Mouse (Mus musculus): Measurements from ENCODE around the gene Zdhhc20.
A peak's percentile ranks its signal among the peaks of the same experiment; 100 is the strongest.
"Not testable (repeated sequence)": the region's sequence is repeated elsewhere in the genome, so short reads cannot be mapped to it uniquely, and the experiment has no call there.

Zdhhc20 gene

DNA sequence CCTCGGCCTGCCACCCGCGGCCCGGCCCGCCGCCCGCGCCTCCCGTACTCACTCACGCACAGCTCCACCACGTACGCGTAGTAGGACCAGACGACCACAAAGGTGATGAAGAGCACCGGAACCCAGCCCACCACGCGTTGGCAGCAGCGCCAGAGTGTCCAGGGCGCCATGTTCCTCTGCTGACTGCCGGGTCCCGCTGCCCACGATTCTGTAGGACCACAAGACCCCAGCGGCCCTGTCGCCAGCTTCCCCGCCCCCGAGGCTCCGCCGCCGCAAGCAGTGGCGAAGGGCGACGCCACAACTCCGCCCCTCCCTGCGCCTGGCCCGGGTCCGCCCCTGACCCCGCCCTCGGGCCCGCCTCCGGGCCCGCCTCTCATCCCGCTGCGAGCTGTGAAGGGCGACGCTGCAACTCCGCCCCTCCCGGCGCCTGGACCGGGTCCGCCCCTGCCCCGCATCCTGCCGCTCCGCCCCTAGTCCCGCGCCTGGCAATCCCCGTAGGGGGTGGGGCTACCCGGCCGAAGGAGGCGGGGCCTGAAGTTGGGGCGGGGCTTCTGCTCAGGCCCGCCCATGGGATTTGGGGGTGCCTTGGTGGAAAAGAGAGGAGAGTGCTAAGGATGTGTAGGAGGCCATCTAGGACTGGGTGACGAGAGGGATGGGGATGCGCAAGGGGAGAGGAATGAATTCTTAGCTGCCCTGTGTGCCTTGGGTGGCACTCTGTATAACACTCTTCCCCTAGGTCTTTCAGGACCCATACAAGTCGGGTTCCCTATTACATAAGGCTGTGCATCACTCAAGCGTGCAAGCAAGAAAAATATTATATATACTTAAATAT is at the start of gene Zdhhc20:
TSS of gene Zdhhc20 (minus strand) at position 266 of the 832 bp plus-strand sequence.
- peak; percentile 91 to 97 for DNase-seq (ENCODE audit: low spot score in 2 of 2)

DNA sequence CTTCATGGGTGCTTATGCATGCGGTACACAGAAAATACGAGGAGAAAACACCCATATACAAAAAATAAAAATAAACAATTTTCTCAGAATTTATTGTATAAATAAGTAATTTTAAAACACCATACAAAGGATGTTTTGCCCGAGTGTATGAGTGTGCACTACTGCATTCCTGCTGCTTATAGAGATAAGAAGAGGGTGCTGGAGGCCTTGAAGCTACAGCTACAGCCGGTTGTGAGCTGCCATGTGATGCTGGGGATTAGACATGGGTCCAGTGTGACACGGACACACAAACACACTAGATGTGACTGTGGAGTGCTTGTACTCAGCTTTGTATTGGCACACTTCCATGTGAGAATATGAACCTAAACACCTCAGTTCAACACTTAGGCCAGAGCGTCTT is 47.2 kb upstream of the Zdhhc20 start:
- no peak for DNase-seq (ENCODE audit: low spot score in 2 of 2)

DNA sequence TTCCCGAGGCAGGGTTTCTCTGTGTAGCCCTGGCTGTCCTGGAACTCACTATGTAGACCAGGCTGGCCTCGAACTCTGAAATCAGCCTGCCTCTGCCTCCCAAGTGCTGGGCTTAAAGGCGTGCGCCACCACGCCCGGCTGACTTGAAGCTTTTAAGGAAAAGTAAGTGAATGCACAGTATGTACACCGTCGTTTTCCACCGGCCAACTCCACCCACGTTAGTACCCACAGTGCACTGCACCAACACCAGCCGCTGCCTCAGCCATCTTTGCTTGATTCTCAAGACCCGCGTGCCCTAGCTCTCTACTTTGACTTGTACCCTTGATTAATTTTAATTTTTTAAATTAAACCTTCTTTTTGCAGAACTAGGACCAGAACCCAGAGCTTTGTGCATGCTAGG is 44.6 kb upstream of the Zdhhc20 start:
- DNase-seq (ENCODE audit: low spot score in 2 of 2): no peak

DNA sequence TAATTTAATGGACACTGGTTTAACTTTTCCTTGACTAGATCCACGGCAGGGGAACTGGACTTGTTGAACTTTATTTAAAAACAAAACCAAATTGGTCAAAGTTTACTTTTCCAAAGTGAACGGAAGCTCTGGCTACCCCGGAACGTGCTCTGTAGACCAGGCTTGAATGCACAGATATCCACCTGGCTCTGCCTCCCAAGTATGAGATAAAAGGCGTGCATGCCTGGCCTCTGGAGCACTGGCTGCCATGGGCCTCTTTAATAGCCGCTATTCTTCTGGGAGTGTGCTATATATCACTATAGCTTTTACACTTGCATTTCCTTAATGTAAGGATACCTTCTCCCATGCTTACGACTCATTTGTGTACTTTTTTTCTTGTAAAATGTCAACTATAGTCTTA is 43.5 kb upstream of the Zdhhc20 start:
- no peak for DNase-seq (ENCODE audit: low spot score in 2 of 2)

DNA sequence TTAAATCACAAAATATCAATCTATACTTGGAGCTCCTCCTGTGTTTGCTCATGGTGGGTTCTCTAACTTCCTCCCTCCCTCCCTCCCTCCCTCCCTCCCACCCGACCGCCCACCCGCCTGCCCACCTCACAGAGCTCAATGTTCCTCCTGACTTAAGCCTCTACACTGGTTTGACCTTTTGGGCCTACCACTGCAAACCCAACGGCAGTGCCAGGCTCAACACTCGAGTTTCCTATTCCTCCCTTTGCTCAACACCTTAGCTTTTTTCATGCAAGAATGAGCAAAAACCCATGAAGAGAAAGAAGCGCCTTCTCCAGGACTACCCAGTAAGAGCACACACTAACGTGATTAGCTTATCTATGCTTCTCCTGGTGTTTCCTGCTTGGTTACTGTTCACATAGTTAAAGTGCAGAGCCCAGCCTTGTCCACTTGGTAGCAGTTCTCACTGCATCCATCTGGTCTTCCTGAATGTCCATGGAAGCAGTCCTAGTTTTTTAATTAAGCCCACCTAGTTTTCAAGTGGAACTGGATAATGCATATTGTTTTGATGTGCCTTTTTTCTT is 42.9 kb upstream of the Zdhhc20 start:
- DNase-seq (ENCODE audit: low spot score in 2 of 2): no peak

DNA sequence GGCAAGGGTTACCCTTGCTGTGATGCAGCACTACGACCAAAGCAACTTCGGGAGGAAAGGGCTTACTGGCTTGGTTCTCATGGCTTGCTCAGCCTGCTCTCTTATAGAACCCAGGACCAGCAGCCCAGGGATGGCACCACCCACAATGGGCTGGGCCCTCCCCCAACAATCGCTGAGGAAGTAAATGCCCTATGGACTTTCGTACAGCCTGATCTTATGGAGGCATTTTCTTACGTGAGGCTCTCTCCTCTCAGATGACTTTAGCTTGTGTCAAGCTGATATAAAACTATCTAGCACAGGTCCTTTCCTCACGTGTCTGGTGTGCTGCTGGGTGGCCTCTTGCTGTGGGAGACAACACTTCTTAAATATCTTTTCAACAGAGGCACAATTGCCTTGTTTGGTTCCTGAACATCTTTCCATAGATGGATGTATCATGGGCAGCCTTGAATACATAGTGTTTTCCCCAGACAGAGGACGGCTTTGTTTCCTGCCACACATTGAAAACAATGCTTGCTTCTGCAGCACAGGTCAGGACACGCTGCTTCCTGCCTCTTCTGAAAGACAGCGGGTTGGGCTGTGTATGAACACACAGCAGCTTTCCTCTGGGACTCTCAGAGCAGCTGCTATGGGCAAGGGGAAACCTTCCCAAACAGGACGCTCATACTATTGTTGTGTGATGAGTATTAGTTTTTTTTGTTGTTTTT is 31.5 kb upstream of the Zdhhc20 start:
- peak in 1 of 2 experiments; percentile 33 for DNase-seq (ENCODE audit: low spot score in 2 of 2)

DNA sequence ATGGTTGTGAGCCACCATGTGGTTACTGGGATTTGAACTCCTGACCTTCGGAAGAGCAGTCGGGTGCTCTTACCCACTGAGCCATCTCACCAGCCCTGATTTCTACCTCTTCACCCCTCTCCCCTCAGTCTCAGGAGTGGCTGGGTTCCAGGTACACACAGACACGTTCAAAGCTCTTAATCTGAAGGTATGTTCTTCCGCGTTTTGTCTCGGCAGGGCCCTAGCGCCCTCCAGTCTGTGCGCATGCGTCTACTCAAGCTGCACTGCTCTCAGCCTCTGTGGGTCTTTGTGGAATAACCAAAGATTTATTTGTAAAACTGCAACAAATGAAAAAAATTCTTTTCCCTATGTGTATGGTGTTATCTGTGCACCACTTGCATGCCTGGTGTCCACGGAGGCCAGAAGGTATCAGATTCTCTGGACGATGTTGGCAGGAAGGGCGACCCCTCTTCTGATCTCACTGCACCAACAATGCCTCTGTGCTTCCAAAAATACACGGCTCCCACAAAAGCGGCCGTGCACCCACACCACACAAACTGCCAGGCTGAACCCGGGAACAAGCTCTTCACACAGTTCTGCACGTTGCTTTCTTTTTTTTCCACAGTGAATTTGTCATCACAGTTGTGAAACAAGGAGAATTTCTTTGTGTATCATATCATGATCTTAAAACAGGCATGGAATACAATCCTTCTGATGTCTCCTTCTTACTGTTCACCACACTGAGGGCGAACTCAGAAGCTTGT is 30.7 kb upstream of the Zdhhc20 start:
- peak in 1 of 2 experiments; percentile 22 for DNase-seq (ENCODE audit: low spot score in 2 of 2)

DNA sequence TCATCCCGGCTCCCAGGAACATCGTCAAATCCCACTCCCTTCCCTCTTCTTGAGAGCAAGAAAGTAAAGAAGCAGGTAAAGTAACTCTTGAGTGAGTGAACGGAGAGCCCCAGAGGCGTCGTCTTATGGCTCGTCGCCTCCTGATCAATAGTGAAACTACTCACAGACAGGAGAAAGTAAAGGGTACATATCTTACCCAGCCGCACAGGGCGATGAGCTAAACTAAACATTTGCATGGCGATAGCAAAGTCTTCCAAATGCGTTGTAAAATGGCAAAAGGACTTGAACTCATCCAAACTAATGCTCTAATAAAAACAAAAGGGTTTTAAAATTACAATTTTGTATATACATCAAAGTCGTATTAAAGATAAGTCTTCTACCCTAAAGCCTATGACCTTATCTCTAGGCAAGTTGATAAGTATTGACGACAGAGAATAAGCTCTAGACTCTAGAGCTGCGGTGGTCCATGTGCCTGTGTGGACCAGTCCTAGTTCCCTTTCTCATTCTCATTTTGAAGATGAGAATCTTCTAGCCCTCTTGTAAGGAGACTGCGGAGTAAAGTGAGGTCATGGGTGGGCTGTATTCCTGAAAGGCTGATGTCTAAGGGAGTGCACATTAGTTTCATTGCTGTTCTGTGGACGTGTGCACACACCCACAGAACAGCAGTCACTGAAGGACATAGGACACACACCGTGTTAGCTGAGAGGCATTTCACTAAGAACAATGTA is 29.2 kb upstream of the Zdhhc20 start:
- no peak for DNase-seq (ENCODE audit: low spot score in 2 of 2)

DNA sequence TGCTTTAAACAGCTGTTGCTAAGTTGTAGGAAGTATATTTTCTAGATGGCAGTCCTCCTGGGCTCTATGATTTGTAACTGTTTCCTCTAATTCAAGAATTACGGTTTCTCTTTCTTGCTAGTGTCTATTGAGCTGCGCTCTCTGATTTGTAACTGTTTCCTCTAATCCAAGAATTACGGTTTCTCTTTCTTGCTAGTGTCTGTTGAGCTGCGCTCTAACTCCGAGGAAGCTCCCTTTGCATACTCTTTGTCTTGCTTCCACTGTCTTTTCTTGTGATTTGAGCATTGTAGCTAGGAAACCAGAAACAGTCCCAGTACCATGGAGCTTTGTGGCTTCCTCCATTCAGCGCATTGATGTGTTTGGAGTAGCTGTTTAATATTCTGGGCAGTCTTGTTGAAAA is 25.3 kb upstream of the Zdhhc20 start:
- no peak for DNase-seq (ENCODE audit: low spot score in 2 of 2)

DNA sequence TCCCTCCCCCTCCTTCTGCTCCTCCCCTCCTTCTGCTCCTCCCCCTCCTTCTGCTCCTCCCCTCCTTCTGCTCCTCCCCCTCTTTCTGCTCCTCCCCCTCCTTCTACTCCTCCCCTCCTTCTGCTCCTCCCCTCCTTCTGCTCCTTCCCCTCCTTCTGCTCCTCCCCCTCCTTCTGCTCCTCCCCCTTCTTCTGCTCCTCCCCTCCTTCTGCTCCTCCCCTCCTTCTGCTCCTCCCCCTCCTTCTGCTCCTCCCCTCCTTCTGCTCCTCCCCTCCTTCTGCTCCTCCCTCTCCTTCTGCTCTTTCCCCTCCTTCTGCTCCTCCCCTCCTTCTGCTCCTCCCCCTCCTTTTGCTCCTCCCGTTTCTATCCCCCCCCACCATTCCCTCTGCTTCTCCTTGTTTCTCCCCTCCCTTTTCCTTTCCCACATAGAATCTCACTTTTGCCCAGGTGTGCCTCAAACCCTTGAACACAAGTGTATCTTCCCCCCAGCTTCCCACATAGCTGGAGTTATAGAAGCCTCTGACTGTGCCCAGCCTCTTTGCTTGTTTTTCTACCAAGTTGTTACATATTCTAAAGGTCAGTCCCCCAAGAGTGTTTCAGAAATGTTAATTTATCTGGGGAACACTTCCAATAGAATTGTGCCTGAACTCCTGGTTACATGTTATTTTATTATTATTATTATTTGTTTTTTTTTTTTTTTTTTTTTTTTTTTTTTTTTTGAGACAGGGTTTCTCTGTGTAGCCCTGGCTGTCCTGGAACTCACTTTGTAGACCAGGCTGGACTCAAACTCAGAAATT is 22.3 kb upstream of the Zdhhc20 start:
- DNase-seq (ENCODE audit: low spot score in 2 of 2): not testable (repeated sequence)

DNA sequence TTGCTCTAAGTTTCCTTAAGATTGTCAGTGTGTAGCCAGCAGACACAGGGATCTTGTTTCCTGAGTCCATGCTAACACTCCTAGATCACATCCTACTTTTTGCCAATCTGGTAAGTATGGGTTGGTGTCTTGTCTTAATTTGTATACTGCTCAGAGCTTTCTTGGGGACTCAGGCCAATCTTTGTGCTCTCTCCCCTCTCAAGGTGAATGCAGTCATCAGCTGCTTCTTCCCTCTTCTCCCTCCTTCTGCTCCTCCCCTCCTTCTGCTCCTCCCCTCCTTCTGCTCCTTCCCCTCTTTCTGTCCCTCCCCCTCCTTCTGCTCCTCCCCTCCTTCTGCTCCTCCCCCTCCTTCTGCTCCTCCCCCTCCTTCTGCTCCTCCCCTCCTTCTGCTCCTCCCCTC is 21.7 kb upstream of the Zdhhc20 start:
- DNase-seq (ENCODE audit: low spot score in 2 of 2): not testable (repeated sequence)

DNA sequence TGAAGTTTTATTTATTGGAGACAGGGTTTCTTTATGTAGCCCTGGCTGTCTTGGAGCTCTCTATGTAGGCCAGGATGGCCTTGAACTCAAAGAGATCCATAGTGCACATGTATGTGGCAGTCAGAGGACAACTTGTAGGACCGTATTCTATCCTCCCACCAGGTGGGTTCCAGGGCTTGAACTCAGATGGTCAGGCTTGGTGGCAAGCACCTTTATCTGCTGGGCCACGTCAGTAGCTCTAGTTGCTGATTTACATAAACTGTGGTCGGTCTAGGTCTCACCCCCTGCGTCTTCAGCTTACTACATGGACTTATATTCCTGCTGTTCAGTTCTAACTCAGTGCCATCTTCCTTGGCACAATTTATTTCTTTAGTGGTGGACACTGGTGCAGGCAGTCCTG is 21.2 kb upstream of the Zdhhc20 start:
- no peak for DNase-seq (ENCODE audit: low spot score in 2 of 2)

DNA sequence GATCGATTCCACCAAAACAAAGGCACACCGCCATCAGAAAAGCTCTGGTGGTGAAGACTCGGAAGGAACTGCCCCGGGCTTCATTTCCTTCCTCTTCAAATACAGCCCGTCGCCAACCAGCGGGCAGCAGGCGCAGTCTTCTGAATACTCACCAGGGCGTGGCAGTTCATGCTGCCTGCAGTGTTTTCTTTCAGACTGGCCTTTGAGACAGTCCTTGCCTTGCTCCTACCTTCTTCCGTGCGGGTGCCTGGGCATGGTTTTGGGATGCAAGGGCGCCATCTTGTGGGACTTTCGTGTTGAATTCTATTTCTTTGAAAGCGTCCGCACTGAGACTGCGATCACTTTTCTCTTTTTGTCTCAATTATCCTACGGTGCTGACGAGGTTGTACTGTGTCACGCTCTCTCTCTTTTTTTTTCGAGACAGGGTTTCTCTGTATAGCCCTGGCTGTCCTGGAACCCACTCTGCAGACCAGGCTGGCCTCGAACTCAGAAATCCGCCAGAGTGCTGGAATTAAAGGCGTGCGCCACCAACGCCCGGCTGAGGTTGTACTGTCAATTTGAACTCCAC is 20.5 kb upstream of the Zdhhc20 start:
- DNase-seq (ENCODE audit: low spot score in 2 of 2): peak in 1 of 2 experiments; percentile 89

DNA sequence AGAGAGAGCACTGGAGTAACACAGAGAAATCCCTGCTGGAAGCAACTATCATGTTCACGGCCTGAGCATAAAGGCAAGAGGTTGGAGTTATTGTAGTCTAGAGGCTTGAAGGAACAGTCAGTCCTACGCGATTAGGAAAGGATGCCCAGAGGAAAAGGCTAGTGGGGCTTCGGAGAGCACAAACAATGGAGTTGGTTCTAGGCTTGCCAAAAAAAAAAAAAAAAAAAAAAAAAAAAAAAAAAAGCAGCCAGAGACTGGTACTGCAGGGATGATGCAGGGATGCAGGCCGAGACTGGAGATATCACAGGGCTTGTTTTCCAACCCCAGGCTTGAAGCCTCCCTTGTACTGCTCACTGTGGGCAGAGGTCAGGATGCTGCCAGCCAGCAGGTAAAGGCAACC is 19.2 kb upstream of the Zdhhc20 start:
- no peak for DNase-seq (ENCODE audit: low spot score in 2 of 2)

DNA sequence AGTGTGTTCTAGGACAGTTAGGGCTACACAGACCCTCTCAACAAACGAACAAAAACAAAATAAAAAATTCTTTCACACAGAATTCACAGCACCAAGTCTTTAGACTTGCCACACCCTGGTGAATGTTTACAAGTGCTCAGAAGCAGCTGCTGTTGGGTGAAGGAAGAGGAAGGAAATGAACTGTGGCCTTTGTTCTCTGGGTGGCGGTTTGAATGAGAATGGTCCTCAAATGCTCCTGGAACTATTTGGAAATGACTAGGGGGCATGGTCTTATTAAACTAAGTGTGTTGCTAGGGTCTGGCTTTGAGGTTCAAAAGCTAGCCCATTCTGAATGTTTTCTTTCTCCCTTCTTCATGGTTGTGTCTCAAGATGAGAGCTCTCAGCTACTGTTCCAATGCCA is 18.4 kb upstream of the Zdhhc20 start:
- DNase-seq (ENCODE audit: low spot score in 2 of 2): no peak

DNA sequence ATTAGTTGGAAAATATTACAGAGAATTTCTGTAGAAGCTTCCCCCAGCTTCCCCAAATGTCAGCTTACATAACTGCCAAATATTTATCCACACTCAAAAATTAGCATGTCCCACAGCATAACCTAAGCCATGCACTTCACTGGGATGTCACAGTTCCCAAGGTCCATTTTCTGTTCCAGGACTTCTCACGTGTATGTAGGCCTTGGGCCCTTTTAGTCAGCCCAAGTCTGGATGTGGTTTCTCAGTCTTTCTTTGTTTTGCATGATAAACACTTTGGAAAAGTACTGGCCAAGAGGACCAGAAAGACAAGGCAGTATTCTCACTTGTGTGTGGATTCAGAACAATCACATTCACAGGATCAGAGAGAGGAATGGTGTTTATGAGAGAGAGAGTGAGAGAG is 11.9 kb upstream of the Zdhhc20 start:
- DNase-seq (ENCODE audit: low spot score in 2 of 2): no peak

DNA sequence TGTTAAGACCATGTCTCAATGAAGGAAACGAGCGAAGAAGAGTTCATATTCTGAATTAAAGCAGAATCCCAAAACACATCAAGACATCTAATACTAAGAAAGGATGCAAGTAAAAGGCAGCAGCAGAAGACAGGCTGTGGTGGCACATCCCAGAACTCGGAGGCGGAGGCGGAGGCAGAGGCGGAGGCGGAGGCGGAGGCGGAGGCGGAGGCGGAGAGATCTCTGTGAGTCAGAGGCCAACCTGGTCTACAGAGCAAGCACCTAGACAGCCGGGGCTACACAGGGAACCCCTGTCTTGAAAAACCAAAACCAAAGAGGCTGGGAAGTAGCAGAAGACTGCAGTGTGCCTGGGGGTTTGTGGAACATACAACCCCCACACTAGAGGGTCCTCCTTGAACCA is 6.8 kb upstream of the Zdhhc20 start:
- DNase-seq (ENCODE audit: low spot score in 2 of 2): no peak

DNA sequence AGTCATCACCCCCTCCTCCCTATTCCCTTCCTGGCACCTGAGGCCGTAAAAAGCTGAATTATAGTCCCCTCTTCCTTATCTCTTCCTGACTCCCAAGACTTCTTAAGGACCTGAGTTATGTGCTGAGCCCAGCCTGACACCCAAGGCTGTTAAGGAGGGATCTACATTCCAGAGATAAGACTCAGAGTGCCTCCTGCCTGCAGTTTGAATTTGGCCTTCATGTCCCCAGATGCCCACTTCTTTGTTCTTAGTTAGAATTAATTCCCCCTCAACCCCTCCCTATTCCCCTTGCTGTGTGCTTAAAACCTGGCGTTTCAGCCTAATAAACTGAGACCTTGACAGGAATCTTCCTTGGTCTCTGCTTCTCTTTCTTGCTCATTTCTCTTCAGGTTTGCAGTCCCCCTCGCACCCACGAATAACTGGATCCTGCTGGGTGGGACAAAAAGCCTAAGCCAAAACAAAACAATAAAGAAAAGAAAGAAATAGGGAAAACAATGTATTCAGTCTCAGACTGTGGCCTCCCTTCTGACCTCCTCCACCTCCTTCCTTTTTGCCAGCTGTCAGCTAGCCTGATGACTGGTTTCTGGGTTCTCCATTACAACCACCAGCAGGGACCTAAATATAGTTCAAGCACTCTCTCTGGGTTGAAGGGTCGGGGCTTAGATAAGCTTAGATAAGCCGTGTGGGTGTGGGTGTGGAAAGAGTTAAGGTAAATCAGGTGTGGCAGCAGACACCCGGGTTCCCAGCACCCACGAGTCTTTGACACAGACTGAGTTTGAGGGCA is 6.2 kb upstream of the Zdhhc20 start:
- DNase-seq (ENCODE audit: low spot score in 2 of 2): not testable (repeated sequence)

DNA sequence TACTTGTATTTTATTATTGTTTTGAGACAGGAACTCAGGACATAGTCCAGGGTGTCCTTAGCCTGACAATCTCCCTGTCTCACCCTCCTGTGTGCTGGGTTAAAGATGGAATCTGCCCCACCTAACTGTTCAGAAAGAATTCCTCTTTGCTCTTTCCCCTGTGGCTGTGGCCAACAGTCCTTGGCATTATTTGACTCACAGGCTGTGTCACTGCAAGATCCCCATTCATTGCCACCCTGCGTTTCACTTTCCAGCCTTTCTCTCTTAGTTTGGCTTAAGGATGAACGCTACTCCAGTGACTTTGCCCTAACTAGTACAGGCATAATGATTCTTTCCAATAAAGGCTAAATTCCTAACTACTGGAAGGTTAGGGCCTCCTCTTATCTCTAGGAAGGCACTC is 4.3 kb upstream of the Zdhhc20 start:
- DNase-seq (ENCODE audit: low spot score in 2 of 2): no peak

DNA sequence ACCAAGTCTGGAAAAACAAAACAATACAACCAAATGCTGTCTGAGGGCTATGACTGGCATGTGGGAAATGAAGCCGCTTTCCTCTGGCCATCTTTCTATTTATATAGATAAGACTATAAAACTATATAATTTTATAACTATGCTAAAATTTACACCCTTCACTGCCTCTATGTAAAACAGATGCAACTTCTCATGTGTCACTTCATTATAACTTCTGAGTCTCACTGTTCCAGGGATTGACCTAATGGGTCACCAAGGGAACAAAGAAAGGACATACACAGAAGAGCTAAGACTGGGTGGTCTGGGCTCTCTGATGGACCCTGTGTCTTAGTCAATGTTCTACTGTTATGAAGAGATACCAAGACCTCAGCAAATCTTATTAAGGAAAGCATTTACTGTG is 2.9 kb upstream of the Zdhhc20 start:
- DNase-seq (ENCODE audit: low spot score in 2 of 2): no peak
